Mouse (Mus musculus) lung, postnatal 0 days (tissue): ENCODE measurements at regions not wholly inside any gene's neighbourhood (a gene's known extent, or its start where the extent isn't known, plus 50 kb on each side); places are given as distances from the start of the nearest gene placed in this dataset.

Experiments used
- CTCF ChIP-seq: IDR thresholded peaks from 2 replicates; pipeline ENCODE4 v1.5.1; 2016; ENCODE audit warnings: antibody characterized with exemption, mild to moderate bottlenecking
- EP300 ChIP-seq: IDR thresholded peaks from 2 replicates; pipeline ENCODE4 v1.6.1; 2016; ENCODE audit warnings: antibody characterized with exemption, mild to moderate bottlenecking, control low read depth

DNA sequence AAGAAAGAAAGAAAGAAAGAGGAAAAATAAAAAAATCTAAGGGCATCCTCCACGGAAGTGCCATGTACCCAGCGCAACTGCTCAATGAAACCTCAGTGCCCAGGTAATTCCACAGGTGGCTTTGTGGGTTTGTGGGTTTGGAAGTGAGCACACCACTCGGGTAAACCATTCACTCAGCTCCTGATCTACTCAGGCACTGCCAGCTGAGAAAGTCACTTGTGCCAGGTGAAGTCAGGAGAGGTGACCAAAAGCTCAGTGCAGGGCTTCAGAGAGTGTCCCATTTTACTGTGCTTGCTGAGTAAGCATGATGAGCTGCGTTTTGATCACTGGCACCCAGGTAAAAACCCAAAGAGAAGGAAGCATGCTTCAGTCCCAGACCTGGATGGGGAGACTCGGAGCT is 260.5 kb upstream of the Maf start:
- TF ChIP-seq CTCF, result no peak
- TF ChIP-seq EP300, result no peak
